Mouse (Mus musculus) large intestine, adult 2 months (tissue): ENCODE measurements around the gene Cuedc1. TPM values are rescaled to one million over a fixed set of nuclear protein-coding genes. Genes with fewer than 3 reads are reported as not detected.

Experiments
- DNase-seq: peaks from one replicate; pipeline ENCODE4 v3.0.0-alpha.2; 2012; ENCODE audit warnings: low read depth, low spot score
- WGBS: fragments of 180-500 bp; shearing (Covaris S2); methylation state at CpG from one replicate; pipeline ENCODE4 v1.1.7; 2018; 5-methylcytosine and 5-hydroxymethylcytosine counted together
- polyA plus RNA-seq: library from polyadenylated mRNA; depleted of rRNA; stranded (reverse); fragments of >200 nt; gene quantifications from 2 replicates; pipeline ENCODE4 v1.2.3, GENCODE M21; 2012

Cuedc1 gene
- polyA plus RNA-seq, 1 experiment, result 11.2 TPM

- DNase-seq, result no peak
- 67% methylated on average over 7 of the region's 7 CpGs for WGBS
Measured at GRCm38 (mm10) chr11:88164213-88164723, 66.4 kb downstream of the Cuedc1 start.

- DNase-seq, result no peak
- WGBS, result 4% methylated on average over 15 of the region's 15 CpGs
Measured at GRCm38 (mm10) chr11:88164801-88165377, 67.0 kb downstream of the Cuedc1 start.

- 56% methylated on average over 10 of the region's 10 CpGs for WGBS
- no peak for DNase-seq
Measured at GRCm38 (mm10) chr11:88165683-88166364, 68.0 kb downstream of the Cuedc1 start.

- DNase-seq, result no peak
- WGBS, result 88% methylated on average over 7 of the region's 7 CpGs
Measured at GRCm38 (mm10) chr11:88166471-88166870, 68.6 kb downstream of the Cuedc1 start.

- WGBS, result 70% methylated on average over 3 of the region's 3 CpGs
- DNase-seq, result no peak
Measured at GRCm38 (mm10) chr11:88168611-88169010, 70.8 kb downstream of the Cuedc1 start.

GRCm38 (mm10) chr11:88169531-88170040, 71.7 kb downstream of the Cuedc1 start:
- WGBS, result 58% methylated on average over 32 of the region's 32 CpGs
- no peak for DNase-seq

GRCm38 (mm10) chr11:88170606-88171005, 72.7 kb downstream of the Cuedc1 start:
- WGBS, result 92% methylated on average over 3 of the region's 3 CpGs
- no peak for DNase-seq

- WGBS, result 77% methylated on average over 15 of the region's 15 CpGs
- DNase-seq, result no peak
Measured at GRCm38 (mm10) chr11:88171876-88172442, 74.1 kb downstream of the Cuedc1 start.

- 59% methylated on average over 10 of the region's 10 CpGs for WGBS
- no peak for DNase-seq
Measured at GRCm38 (mm10) chr11:88172601-88173325, 74.9 kb downstream of the Cuedc1 start.

- DNase-seq, result no peak
- 51% methylated on average over 9 of the region's 9 CpGs for WGBS
Measured at GRCm38 (mm10) chr11:88173386-88174025, 75.6 kb downstream of the Cuedc1 start.

- DNase-seq, result no peak
- WGBS, result 51% methylated on average over 6 of the region's 6 CpGs
Measured at GRCm38 (mm10) chr11:88180467-88180958, 82.7 kb downstream of the Cuedc1 start.

- DNase-seq, result no peak
- WGBS, result 59% methylated on average over 16 of the region's 16 CpGs
Measured at GRCm38 (mm10) chr11:88180959-88181619, 83.2 kb downstream of the Cuedc1 start.

GRCm38 (mm10) chr11:88184632-88185180, 86.8 kb downstream of the Cuedc1 start:
- no peak for DNase-seq
- WGBS, result 81% methylated on average over 17 of the region's 17 CpGs

- DNase-seq, result no peak
- 83% methylated on average over 14 of the region's 14 CpGs for WGBS
Measured at GRCm38 (mm10) chr11:88186078-88186946, 88.5 kb downstream of the Cuedc1 start.

GRCm38 (mm10) chr11:88186947-88187243, 89.0 kb downstream of the Cuedc1 start:
- WGBS, result 55% methylated on average over 2 of the region's 2 CpGs
- DNase-seq, result no peak

GRCm38 (mm10) chr11:88187417-88188133, 89.7 kb downstream of the Cuedc1 start:
- 7% methylated on average over 25 of the region's 25 CpGs for WGBS

GRCm38 (mm10) chr11:88188216-88188615, 90.4 kb downstream of the Cuedc1 start:
- DNase-seq, result no peak
- 64% methylated on average over 8 of the region's 8 CpGs for WGBS

More at GRCm38 (mm10) chr11:88187417-88188133, 89.7 kb downstream of the Cuedc1 start:
- DNase-seq, result peak; percentile 57
